Mouse (Mus musculus) midbrain, postnatal 0 days (tissue): ENCODE results near the gene Mrrf. TPM values are rescaled to one million over a fixed set of nuclear protein-coding genes. Genes with fewer than 3 reads are reported as not detected.

Source experiments
- ATAC-seq: fragments of 200-750 bp; cut with Nextera tagmentation; 2 replicates; pipeline ENCODE4 v1.8.0; 2017; ENCODE audit warnings: moderate number of reproducible peaks, mild to moderate bottlenecking, moderate TSS enrichment, moderate library complexity; ENCODE audit not compliant: low FRiP score
- DNase-seq: peaks from one replicate; pipeline ENCODE4 v3.0.0-alpha.2; 2015; ENCODE audit warnings: low spot score
- H3K27ac ChIP-seq: fragments of 300-500 bp; sonication (generic); 2 replicates; pipeline ENCODE4 v1.5.1; 2014; ENCODE audit warnings: low read depth, mild to moderate bottlenecking, low read length, mixed read lengths
- H3K27me3 ChIP-seq: fragments of 300-500 bp; sonication (generic); 2 replicates; pipeline ENCODE4 v1.6.1; 2014; ENCODE audit warnings: low read length, control low read depth, mixed read lengths; ENCODE audit not compliant: insufficient read depth
- H3K36me3 ChIP-seq: fragments of 300-500 bp; sonication (generic); 2 replicates; pipeline ENCODE4 v1.6.1; 2014; ENCODE audit warnings: low read length, control low read depth, mixed read lengths; ENCODE audit not compliant: insufficient read depth
- H3K4me1 ChIP-seq: fragments of 300-500 bp; sonication (generic); 2 replicates; pipeline ENCODE4 v1.6.1; 2014; ENCODE audit warnings: mild to moderate bottlenecking, control low read depth, antibody characterized with exemption, low read length, mixed read lengths; ENCODE audit not compliant: insufficient read depth
- H3K4me2 ChIP-seq: fragments of 300-500 bp; sonication (generic); 2 replicates; pipeline ENCODE4 v1.6.1; 2014; ENCODE audit warnings: low read depth, mild to moderate bottlenecking, low read length, mixed read lengths; ENCODE audit not compliant: poor library complexity, severe bottlenecking
- H3K4me3 ChIP-seq: fragments of 300-500 bp; sonication (generic); 2 replicates; pipeline ENCODE4 v1.5.1; 2014; ENCODE audit warnings: low read depth, mild to moderate bottlenecking, low read length, moderate library complexity
- H3K9ac ChIP-seq: fragments of 300-500 bp; sonication (generic); replicated peaks from 2 replicates; pipeline ENCODE4 v1.6.1; 2014; ENCODE audit warnings: mild to moderate bottlenecking, low read length, moderate library complexity, mixed read lengths; ENCODE audit not compliant: poor library complexity, severe bottlenecking
- H3K9me3 ChIP-seq: fragments of 300-500 bp; sonication (generic); 2 replicates; pipeline ENCODE4 v1.6.1; 2016; ENCODE audit warnings: low read length, control low read depth
- CTCF ChIP-seq: IDR thresholded peaks from 2 replicates; pipeline ENCODE4 v1.5.1; 2016; ENCODE audit warnings: antibody characterized with exemption, mild to moderate bottlenecking
- WGBS: fragments of 180-500 bp; shearing (Covaris S2); extraction: QIAGEN DNeasy Blood & Tissue Kit; methylation state at CpG from one replicate; pipeline ENCODE4 v1.1.7; 2014; 5-methylcytosine and 5-hydroxymethylcytosine counted together
- polyA plus RNA-seq: library from polyadenylated mRNA; unstranded; fragments of >200 nt; fragmentation: Nextera tagmentation; extraction: Ambion mirVana; gene quantifications from 2 replicates; pipeline ENCODE4 v1.2.1, GENCODE M21; 2015
- total RNA-seq: library from RNA; depleted of rRNA; stranded (reverse); fragments of >200 nt; gene quantifications from 2 replicates; pipeline ENCODE4 v1.2.3, GENCODE M21; 2014

Gene Mrrf
- total and polyA plus RNA-seq, 2 experiments from 2014 or later: 12.2 to 16.8 TPM

DNA sequence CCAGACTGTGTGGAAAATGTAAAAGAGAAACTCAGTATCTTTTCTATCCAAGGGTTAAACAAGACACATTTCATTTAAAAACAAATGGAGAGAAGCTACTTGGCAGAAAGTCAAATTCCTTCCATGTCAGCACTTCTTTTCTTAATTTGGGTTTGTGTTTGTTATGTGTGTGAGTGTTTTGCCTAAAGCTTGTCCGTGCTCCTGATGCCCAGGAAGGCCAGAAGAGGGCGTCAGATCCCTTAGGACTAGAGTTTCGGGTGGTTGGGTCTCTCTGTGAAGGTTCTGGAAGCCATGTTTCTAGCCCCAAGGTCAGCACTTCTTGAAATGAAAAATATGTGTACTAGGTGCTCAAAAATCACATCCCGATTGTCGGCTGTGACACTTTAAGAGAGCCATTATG is 78.2 kb downstream of the Mrrf start:
- Histone ChIP-seq H3K27ac (no peak overlapping the region), H3K4me1 (peaks cover 3% of the 10 kb centered on the region; the same call in 1 of the 2 replicates), H3K36me3 (no peaks in the 10 kb centered on the region), H3K27me3 (peaks cover 20% of the 10 kb centered on the region), H3K4me3 (no peak overlapping the region), H3K9me3 (no peaks in the 10 kb centered on the region), H3K4me2 (peak overlapping the region; percentile 20; the same call in 1 of the 2 replicates), H3K9ac (no peak overlapping the region)
- peak; percentile 45 for TF ChIP-seq CTCF
- 57% methylated on average over 5 of the region's 5 CpGs for WGBS
- DNase-seq (peak; percentile 66), ATAC-seq (no peak)

DNA sequence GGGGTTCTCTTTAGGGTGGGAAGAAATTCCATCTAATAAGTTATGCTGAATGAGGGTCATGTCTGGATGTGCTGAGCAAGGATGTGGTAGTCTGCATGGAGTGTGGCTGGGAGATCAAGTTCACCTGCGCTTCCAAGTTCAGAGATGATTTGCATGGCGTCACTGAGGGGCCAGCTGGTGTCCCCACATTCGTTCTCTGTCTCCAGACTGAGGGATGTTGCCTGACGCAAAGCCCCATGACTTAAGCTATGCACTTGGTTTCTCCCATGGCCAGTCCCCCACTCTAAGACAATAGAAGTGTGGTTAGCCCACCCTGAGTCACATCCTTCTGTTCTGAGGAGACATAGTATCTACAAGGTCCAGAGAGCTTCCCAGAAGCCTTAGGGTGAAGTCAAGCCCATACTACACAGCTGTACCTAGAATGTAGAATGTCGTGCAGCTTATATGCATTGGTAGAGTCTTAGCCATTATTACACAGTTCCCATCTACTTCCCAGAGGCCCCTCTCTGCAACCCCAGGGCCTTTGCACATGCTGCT is 79.1 kb downstream of the Mrrf start:
- Histone ChIP-seq H3K36me3 (no peaks in the 10 kb centered on the region), H3K9ac (no peak overlapping the region), H3K27me3 (peaks cover 20% of the 10 kb centered on the region), H3K4me1 (peaks cover 3% of the 10 kb centered on the region; the same call in 1 of the 2 replicates), H3K4me2 (no peak overlapping the region), H3K9me3 (no peaks in the 10 kb centered on the region), H3K27ac (no peak overlapping the region), H3K4me3 (no peak overlapping the region)
- ATAC-seq (no peak), DNase-seq (no peak)
- 96% methylated on average over 5 of the region's 5 CpGs for WGBS
- TF ChIP-seq CTCF: no peak

GRCm38 (mm10) chr2:36216546-36216945 is 80.4 kb downstream of the Mrrf start:
- H3K4me1 ChIP-seq: peaks cover 3% of the 10 kb centered on the region; the same call in 1 of the 2 replicates
- peaks cover 10% of the 10 kb centered on the region for H3K27me3 ChIP-seq
- no peak overlapping the region for H3K4me2 ChIP-seq
- no peaks in the 10 kb centered on the region for H3K36me3 ChIP-seq
- no peak overlapping the region for H3K4me3 ChIP-seq
- no peak for ATAC-seq
- H3K9ac ChIP-seq: no peak overlapping the region
- no peak for TF ChIP-seq CTCF
- DNase-seq: no peak
- H3K9me3 ChIP-seq: no peaks in the 10 kb centered on the region
- no peak overlapping the region for H3K27ac ChIP-seq

- Histone ChIP-seq H3K4me1 (peaks cover 3% of the 10 kb centered on the region; the same call in 1 of the 2 replicates), H3K9me3 (no peaks in the 10 kb centered on the region), H3K36me3 (no peaks in the 10 kb centered on the region), H3K27me3 (0 out of 2 replicates have a peak, but pooled peaks cover 5% of the 10 kb centered on the region), H3K4me2 (no peak overlapping the region), H3K27ac (no peak overlapping the region), H3K9ac (no peak overlapping the region), H3K4me3 (no peak overlapping the region)
- DNase-seq (no peak), ATAC-seq (no peak)
- TF ChIP-seq CTCF: no peak
- WGBS: 56% methylated on average over 4 of the region's 4 CpGs
These were observed 80.9 kb downstream of the Mrrf start for GRCm38 (mm10) chr2:36216953-36217573.

DNA sequence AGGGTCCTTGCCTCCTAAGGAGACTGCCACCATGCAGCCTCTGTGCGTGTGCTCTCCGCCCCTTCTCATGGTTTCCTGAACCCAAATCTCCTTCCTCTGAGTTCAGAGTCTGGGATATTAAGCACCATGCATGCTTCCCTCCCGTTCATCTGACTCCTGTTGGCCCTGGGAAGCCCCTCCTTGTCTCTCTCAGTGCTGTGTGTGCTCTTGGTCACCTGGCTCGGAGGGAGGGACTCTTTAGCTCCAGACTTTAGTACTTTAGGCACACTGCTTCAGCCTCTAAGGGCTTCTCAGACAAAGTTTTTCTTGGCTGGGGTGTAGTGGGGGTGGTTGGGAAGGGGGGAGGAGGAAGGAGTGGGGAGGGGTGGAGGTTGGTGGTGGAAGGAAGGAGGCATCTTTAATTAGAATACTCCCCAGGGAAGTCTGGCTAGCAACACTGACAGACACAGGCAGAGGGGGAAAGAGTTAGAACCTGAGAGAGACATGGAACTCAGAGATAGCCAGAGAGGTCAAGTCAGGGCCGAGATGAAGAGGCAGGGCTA is 81.6 kb downstream of the Mrrf start:
- no peak for ATAC-seq

GRCm38 (mm10) chr2:36220106-36220505 is 83.9 kb downstream of the Mrrf start:
- H3K36me3 ChIP-seq: no peaks in the 10 kb centered on the region
- WGBS: 85% methylated on average over 8 of the region's 8 CpGs

More for the DNA sequence above, 81.6 kb downstream of the Mrrf start:
- Histone ChIP-seq H3K27me3 (no peaks in the 10 kb centered on the region), H3K36me3 (no peaks in the 10 kb centered on the region), H3K27ac (no peak overlapping the region), H3K9me3 (no peaks in the 10 kb centered on the region), H3K4me2 (no peak overlapping the region), H3K9ac (no peak overlapping the region), H3K4me1 (peaks cover 3% of the 10 kb centered on the region; the same call in 1 of the 2 replicates), H3K4me3 (no peak overlapping the region)
- no peak for DNase-seq
- WGBS: 59% methylated on average over 5 of the region's 5 CpGs
- TF ChIP-seq CTCF: no peak

More at GRCm38 (mm10) chr2:36220106-36220505, 83.9 kb downstream of the Mrrf start:
- Histone ChIP-seq H3K4me1 (no peaks in the 10 kb centered on the region), H3K27me3 (no peaks in the 10 kb centered on the region), H3K27ac (no peak overlapping the region), H3K9ac (no peak overlapping the region), H3K9me3 (no peaks in the 10 kb centered on the region), H3K4me2 (no peak overlapping the region), H3K4me3 (no peak overlapping the region)
- no peak for DNase-seq
- TF ChIP-seq CTCF: no peak
- no peak for ATAC-seq
